Mouse (Mus musculus): Measurements from ENCODE around the gene Jak3. TPM values are rescaled to one million over a fixed set of nuclear protein-coding genes. Genes with fewer than 3 reads are reported as not detected.

Jak3 gene
- polyA plus RNA-seq, 1 experiment from 2014 or later, result 9.1 TPM

DNA sequence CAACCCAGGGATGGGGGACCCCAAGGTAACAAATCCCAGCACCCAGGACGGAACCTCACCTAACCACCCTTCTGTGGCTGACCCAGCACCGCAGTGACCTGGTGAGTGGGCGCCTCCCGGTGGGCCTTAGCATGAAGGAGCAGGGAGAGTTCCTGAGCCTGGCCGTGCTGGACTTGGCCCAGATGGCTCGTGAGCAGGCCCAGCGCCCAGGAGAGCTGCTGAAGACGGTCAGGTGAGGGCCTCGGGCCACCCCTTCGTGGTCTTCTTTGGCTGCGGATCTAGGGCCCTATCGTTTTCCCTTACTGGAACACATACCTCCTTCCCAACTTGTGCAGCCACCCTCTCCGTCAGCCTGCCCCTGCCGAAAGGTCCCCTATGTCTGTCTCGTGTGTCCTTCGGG lies 3.0 kb downstream of the Jak3 start:
- Histone ChIP-seq H3K4me2 (peak overlapping the region; percentile 58), H3K4me1 (peaks cover 14% of the 10 kb centered on the region), H3K4me3 (replicated peaks) (peak overlapping the region; percentile 32), H3K9me3 (no peaks in the 10 kb centered on the region), H3K27ac (no peak overlapping the region), H3K27me3 (replicated peaks) (peaks cover 59% of the 10 kb centered on the region), H3K9ac (no peak overlapping the region), H3K36me3 (no peaks in the 10 kb centered on the region)
- WGBS, result 36% methylated on average over 16 of the region's 16 CpGs
- no peak for ATAC-seq (ENCODE audit: insufficient read depth, low FRiP score, low read depth)

GRCm38 (mm10) chr8:71679550-71680168 lies 3.6 kb downstream of the Jak3 start:
- 0 out of 2 replicates have a peak overlapping the region, but pooled peaks have one; percentile 8 for H3K9ac ChIP-seq
- H3K36me3 ChIP-seq, result no peaks in the 10 kb centered on the region
- peak overlapping the region; percentile 58 for H3K4me2 ChIP-seq
- H3K9me3 ChIP-seq, result no peaks in the 10 kb centered on the region
- H3K27ac ChIP-seq, result no peak overlapping the region
- WGBS, result 12% methylated on average over 46 of the region's 46 CpGs
- peak overlapping the region; percentile 32 for H3K4me3 ChIP-seq (replicated peaks)
- H3K4me1 ChIP-seq, result peaks cover 14% of the 10 kb centered on the region
- peaks cover 65% of the 10 kb centered on the region for H3K27me3 ChIP-seq (replicated peaks)
- ATAC-seq (ENCODE audit: insufficient read depth, low FRiP score, low read depth), result peak; percentile 15; the same call in 1 of the 2 replicates

- Histone ChIP-seq H3K36me3 (no peaks in the 10 kb centered on the region), H3K4me1 (peaks cover 19% of the 10 kb centered on the region), H3K27ac (no peak overlapping the region), H3K4me2 (peak overlapping the region; percentile 0; the same call in 1 of the 2 replicates), H3K27me3 (replicated peaks) (peaks cover 73% of the 10 kb centered on the region), H3K9me3 (no peaks in the 10 kb centered on the region), H3K4me3 (replicated peaks) (no peak overlapping the region), H3K9ac (no peak overlapping the region)
- ATAC-seq (ENCODE audit: insufficient read depth, low FRiP score, low read depth), result no peak
- 21% methylated on average over 21 of the region's 21 CpGs for WGBS
These were observed 4.4 kb downstream of the Jak3 start for GRCm38 (mm10) chr8:71680471-71680870.

DNA sequence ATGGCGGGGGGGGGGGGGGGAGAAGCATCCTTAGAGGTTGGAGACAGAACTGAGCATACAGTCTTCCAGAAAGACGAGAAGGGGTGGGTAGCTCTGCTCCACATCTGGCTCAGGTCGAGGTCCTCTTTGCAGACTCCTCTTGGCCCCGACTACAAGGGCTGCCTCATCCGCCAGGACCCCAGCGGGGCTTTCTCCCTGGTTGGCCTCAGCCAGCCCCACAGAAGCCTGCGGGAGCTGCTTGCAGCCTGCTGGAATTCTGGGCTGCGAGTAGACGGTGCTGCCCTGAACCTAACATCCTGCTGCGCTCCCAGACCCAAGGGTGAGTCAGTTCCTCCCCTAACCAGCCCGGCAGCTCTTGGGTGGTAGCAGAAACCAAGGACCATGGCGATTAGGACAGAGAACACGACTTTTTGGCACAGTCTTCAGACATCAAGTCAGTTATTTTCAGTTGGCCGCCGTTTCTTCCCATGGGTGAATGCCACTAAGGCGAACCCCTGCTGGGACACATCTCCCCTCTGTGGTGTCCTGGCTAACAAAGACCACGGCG lies 5.3 kb downstream of the Jak3 start:
- Histone ChIP-seq H3K4me3 (replicated peaks) (no peak overlapping the region), H3K9me3 (no peaks in the 10 kb centered on the region), H3K4me2 (no peak overlapping the region), H3K4me1 (peaks cover 29% of the 10 kb centered on the region), H3K27me3 (replicated peaks) (peaks cover 82% of the 10 kb centered on the region), H3K36me3 (no peaks in the 10 kb centered on the region), H3K9ac (no peak overlapping the region), H3K27ac (no peak overlapping the region)
- 25% methylated on average over 18 of the region's 18 CpGs for WGBS
- no peak for ATAC-seq (ENCODE audit: insufficient read depth, low FRiP score, low read depth)

DNA sequence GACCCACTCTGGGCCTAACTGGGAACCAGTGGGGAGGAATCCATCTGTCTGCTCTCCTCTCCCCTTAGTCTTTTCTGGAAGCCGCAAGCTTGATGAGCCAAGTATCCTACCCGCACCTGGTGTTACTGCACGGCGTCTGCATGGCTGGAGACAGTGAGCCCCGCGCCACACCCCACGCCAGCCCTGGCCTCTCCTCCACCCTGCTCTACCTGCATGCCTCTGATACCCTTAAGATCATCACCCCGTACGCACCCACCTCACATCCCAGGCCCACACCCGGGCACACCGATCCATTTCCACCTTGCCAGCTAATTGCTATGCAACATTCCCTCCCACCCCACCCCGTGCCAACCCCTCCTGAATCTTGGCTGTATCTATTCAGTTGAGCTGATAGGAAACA lies 6.7 kb downstream of the Jak3 start:
- WGBS, result 67% methylated on average over 12 of the region's 12 CpGs
- ATAC-seq (ENCODE audit: insufficient read depth, low FRiP score, low read depth), result no peak
- Histone ChIP-seq H3K9me3 (no peaks in the 10 kb centered on the region), H3K36me3 (no peaks in the 10 kb centered on the region), H3K9ac (no peak overlapping the region), H3K4me2 (no peak overlapping the region), H3K4me3 (replicated peaks) (no peak overlapping the region), H3K27ac (no peak overlapping the region), H3K4me1 (peaks cover 39% of the 10 kb centered on the region), H3K27me3 (replicated peaks) (peaks cover 96% of the 10 kb centered on the region)

DNA sequence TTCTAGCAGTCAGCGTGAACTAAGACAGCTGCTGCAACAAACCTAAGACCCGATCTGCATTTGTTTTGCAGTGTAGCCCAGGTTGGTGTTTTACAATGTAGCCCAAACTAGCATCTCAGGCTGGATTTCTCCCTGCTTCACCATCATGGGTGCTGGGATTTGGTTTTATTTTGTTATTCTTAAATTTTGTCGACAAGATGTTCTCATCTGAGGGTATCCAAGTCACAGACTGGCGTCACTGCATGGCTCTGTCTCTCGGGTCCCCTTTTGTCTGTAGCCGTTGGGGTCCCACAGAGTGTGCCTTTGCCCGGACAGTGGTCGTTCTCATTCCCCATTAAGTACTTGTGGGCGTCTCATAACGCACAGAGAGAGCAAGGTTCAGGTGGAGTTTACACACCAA lies 8.6 kb downstream of the Jak3 start:
- H3K9me3 ChIP-seq, result no peaks in the 10 kb centered on the region
- WGBS, result 27% methylated on average over 10 of the region's 10 CpGs
- H3K27ac ChIP-seq, result no peak overlapping the region
- no peak overlapping the region for H3K4me2 ChIP-seq
- no peak overlapping the region for H3K9ac ChIP-seq
- H3K4me1 ChIP-seq, result peaks cover 33% of the 10 kb centered on the region
- no peak overlapping the region for H3K4me3 ChIP-seq (replicated peaks)
- no peak for ATAC-seq (ENCODE audit: insufficient read depth, low FRiP score, low read depth)
- no peaks in the 10 kb centered on the region for H3K36me3 ChIP-seq
- H3K27me3 ChIP-seq (replicated peaks), result peaks cover 98% of the 10 kb centered on the region

DNA sequence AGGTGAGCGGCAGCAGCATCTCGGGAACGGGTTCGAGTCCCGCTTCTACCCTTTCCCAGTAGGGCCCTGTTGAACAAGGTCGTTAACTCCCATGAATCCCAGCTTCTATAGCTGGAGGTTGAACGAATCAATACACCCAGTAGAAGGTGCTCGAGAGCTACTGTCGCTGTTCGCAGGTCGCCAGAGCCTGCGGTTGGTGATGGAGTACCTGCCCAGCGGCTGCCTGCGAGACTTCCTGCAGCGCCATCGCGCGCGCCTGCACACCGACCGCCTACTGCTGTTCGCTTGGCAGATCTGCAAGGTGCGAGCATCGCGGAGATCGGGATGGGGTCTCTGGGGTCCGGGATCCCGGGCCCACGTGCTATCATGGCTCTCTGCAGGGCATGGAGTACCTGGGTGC lies 9.5 kb downstream of the Jak3 start:
- Histone ChIP-seq H3K9ac (no peak overlapping the region), H3K27me3 (replicated peaks) (peaks cover 99% of the 10 kb centered on the region), H3K27ac (no peak overlapping the region), H3K4me3 (replicated peaks) (peak overlapping the region; percentile 20), H3K4me1 (peaks cover 30% of the 10 kb centered on the region), H3K9me3 (no peaks in the 10 kb centered on the region), H3K36me3 (no peaks in the 10 kb centered on the region), H3K4me2 (peak overlapping the region; percentile 50)
- WGBS, result 11% methylated on average over 29 of the region's 29 CpGs
- no peak for ATAC-seq (ENCODE audit: insufficient read depth, low FRiP score, low read depth)

DNA sequence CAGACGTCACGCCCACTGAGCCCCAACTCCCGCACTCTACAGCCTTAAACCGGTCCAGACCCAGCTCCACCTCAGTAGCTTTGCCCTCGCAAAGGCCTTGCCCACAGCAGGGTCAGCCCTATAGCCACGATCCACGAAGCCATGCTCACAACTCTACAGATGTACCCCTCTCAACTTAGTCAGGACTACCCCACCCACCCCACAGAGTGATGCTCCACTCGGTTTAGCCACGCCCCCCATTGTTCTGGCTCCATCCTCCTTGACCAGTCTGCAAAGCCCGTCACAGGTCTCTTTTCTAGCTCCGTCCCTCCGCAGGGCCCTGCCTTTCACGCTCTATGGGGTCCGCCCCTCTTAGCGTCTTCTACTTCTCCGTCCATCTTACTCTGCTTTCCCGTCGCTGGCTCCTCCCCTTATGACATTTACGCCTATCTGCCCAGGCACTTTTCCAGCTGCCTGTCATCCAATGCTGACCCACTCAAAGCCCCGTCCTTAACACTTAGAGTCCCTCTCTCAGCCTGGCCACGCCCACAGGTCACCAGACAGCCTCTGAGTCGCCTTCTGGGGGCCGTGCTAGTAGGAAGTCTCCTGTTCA lies 10.1 kb downstream of the Jak3 start:
- peak overlapping the region; percentile 20 for H3K4me3 ChIP-seq (replicated peaks)
- no peaks in the 10 kb centered on the region for H3K9me3 ChIP-seq
- peak overlapping the region; percentile 50 for H3K4me2 ChIP-seq
- H3K9ac ChIP-seq, result no peak overlapping the region
- peak; percentile 32; the same call in 1 of the 2 replicates for ATAC-seq (ENCODE audit: insufficient read depth, low FRiP score, low read depth)
- H3K4me1 ChIP-seq, result peaks cover 30% of the 10 kb centered on the region
- H3K36me3 ChIP-seq, result no peaks in the 10 kb centered on the region
- 4% methylated on average over 23 of the region's 23 CpGs for WGBS
- H3K27me3 ChIP-seq (replicated peaks), result peaks cover 100% of the 10 kb centered on the region
- H3K27ac ChIP-seq, result no peak overlapping the region

- H3K36me3 ChIP-seq, result no peaks in the 10 kb centered on the region
- no peak for ATAC-seq (ENCODE audit: insufficient read depth, low FRiP score, low read depth)
- H3K9ac ChIP-seq, result no peak overlapping the region
- H3K4me2 ChIP-seq, result no peak overlapping the region
- WGBS, result 7% methylated on average over 8 of the region's 8 CpGs
- no peak overlapping the region for H3K27ac ChIP-seq
- no peak overlapping the region for H3K4me3 ChIP-seq (replicated peaks)
- H3K9me3 ChIP-seq, result no peaks in the 10 kb centered on the region
- H3K27me3 ChIP-seq (replicated peaks), result peaks cover 100% of the 10 kb centered on the region
- peaks cover 26% of the 10 kb centered on the region for H3K4me1 ChIP-seq
These were observed 11.5 kb downstream of the Jak3 start for GRCm38 (mm10) chr8:71687616-71688015.

- ATAC-seq (ENCODE audit: insufficient read depth, low FRiP score, low read depth), result no peak
- H3K9me3 ChIP-seq, result no peaks in the 10 kb centered on the region
- no peak within 1 kb of the TSS for H3K27ac ChIP-seq
- no peaks in the 10 kb centered on the region for H3K36me3 ChIP-seq
- peaks cover 100% of the 10 kb centered on the region for H3K27me3 ChIP-seq (replicated peaks)
- H3K9ac ChIP-seq, result no peak within 1 kb of the TSS
- peaks cover 34% of the 10 kb centered on the region for H3K4me1 ChIP-seq
- 10% methylated on average over 33 of the region's 33 CpGs for WGBS
- no peak within 1 kb of the TSS for H3K4me2 ChIP-seq
- H3K4me3 ChIP-seq (replicated peaks), result no peak within 1 kb of the TSS
These were observed 12.9 kb downstream of the Jak3 start, which contains the start of gene Insl3 for GRCm38 (mm10) chr8:71689028-71689427. TSS of gene Insl3 (plus strand) at chr8:71689214.

DNA sequence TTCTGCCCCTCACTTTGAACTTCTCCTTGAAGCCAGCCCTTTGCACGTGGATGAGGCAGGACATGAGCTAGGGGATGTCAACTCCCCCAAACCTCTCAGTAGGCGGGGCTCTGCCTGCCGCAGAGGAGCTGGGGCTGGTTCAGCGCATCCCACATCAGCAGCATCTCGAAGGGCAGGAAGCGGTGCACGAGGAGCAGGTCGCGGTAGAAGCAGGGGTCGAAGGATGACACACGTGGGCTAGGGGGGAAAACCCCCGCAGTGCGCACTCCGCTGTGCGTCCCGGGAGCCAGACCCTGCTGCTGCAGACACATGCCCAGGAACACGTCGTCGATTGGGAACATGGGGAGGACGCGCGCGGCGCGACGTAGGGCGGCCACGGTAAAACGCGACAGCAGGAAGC lies 16.4 kb downstream of the Jak3 start:
- H3K4me2 ChIP-seq, result no peak overlapping the region
- H3K9me3 ChIP-seq, result no peaks in the 10 kb centered on the region
- H3K4me3 ChIP-seq (replicated peaks), result no peak overlapping the region
- no peaks in the 10 kb centered on the region for H3K36me3 ChIP-seq
- H3K27me3 ChIP-seq (replicated peaks), result peaks cover 81% of the 10 kb centered on the region
- peaks cover 11% of the 10 kb centered on the region; the same call in 1 of the 2 replicates for H3K4me1 ChIP-seq
- H3K9ac ChIP-seq, result no peak overlapping the region
- WGBS, result 9% methylated on average over 30 of the region's 30 CpGs
- no peak overlapping the region for H3K27ac ChIP-seq
- no peak for ATAC-seq (ENCODE audit: insufficient read depth, low FRiP score, low read depth)
